Mouse (Mus musculus) forebrain, postnatal 0 days (tissue): ENCODE data around the gene Rassf3. TPM values are rescaled to one million over a fixed set of nuclear protein-coding genes. Genes with fewer than 3 reads are reported as not detected.
A peak's percentile ranks its signal among the peaks of the same experiment; 100 is the strongest.

Experiments used
- ATAC-seq: fragments of 200-750 bp; cut with Nextera tagmentation; 2 replicates; pipeline ENCODE4 v1.8.0; 2017; ENCODE audit warnings: mild to moderate bottlenecking, moderate library complexity
- DNase-seq: peaks from one replicate; pipeline ENCODE4 v3.0.0-alpha.2; 2015
- H3K27ac ChIP-seq: fragments of 300-500 bp; sonication (generic); 2 replicates; pipeline ENCODE4 v1.5.1; 2014; ENCODE audit warnings: low read depth, mild to moderate bottlenecking, antibody characterized with exemption, low read length, moderate library complexity, mixed read lengths
- H3K27me3 ChIP-seq: fragments of 300-500 bp; sonication (generic); 2 replicates; pipeline ENCODE4 v1.6.1; 2014; ENCODE audit warnings: mild to moderate bottlenecking, low read length, mixed read lengths; ENCODE audit not compliant: insufficient read depth
- H3K36me3 ChIP-seq: fragments of 300-500 bp; sonication (generic); 2 replicates; pipeline ENCODE4 v1.6.1; 2014; ENCODE audit warnings: mild to moderate bottlenecking, moderate library complexity; ENCODE audit not compliant: insufficient read depth
- H3K4me1 ChIP-seq: fragments of 300-500 bp; sonication (generic); 2 replicates; pipeline ENCODE4 v1.6.1; 2014; ENCODE audit warnings: antibody characterized with exemption; ENCODE audit not compliant: insufficient read depth
- H3K4me2 ChIP-seq: fragments of 300-500 bp; sonication (generic); 2 replicates; pipeline ENCODE4 v1.6.1; 2014; ENCODE audit warnings: low read depth, mild to moderate bottlenecking, moderate library complexity
- H3K4me3 ChIP-seq: fragments of 300-500 bp; sonication (generic); 2 replicates; pipeline ENCODE4 v1.5.1; 2014; ENCODE audit warnings: low read depth, low read length, mixed read lengths
- H3K9ac ChIP-seq: fragments of 300-500 bp; sonication (generic); 2 replicates; pipeline ENCODE4 v1.6.1; 2014; ENCODE audit warnings: mild to moderate bottlenecking
- H3K9me3 ChIP-seq: fragments of 300-500 bp; sonication (generic); 2 replicates; pipeline ENCODE4 v1.6.1; 2016; ENCODE audit warnings: low read length
- CTCF ChIP-seq: sonication (generic); IDR thresholded peaks from 2 replicates; pipeline ENCODE4 v1.5.1; 2016; ENCODE audit warnings: antibody characterized with exemption, control low read depth, low read depth
- WGBS: fragments of 180-500 bp; shearing (Covaris S2); extraction: QIAGEN DNeasy Blood & Tissue Kit; methylation state at CpG from one replicate; pipeline ENCODE4 v1.1.7; 2014; 5-methylcytosine and 5-hydroxymethylcytosine counted together
- polyA plus RNA-seq: library from polyadenylated mRNA; unstranded; fragments of >200 nt; fragmentation: Nextera tagmentation; extraction: Ambion mirVana; gene quantifications from 2 replicates; pipeline ENCODE4 v1.2.1, GENCODE M21; 2015
- total RNA-seq: library from RNA; depleted of rRNA; stranded (reverse); fragments of >200 nt; gene quantifications from 2 replicates; pipeline ENCODE4 v1.2.3, GENCODE M21; 2014

The Rassf3 gene
- total and polyA plus RNA-seq, 2 experiments from 2014 or later, result 3.2 to 5.0 TPM

GRCm38 (mm10) chr10:121436693-121437092 is 39.5 kb downstream of the Rassf3 start:
- Histone ChIP-seq H3K4me1 (no peaks in the 10 kb centered on the region), H3K4me2 (no peak overlapping the region), H3K36me3 (no peaks in the 10 kb centered on the region), H3K27me3 (no peaks in the 10 kb centered on the region), H3K27ac (no peak overlapping the region), H3K4me3 (no peak overlapping the region), H3K9ac (no peak overlapping the region), H3K9me3 (no peaks in the 10 kb centered on the region)
- ATAC-seq (no peak), DNase-seq (no peak)
- WGBS, result 76% methylated on average over 4 of the region's 4 CpGs
- TF ChIP-seq CTCF, result no peak

GRCm38 (mm10) chr10:121436258-121436645 is 39.9 kb downstream of the Rassf3 start:
- Histone ChIP-seq H3K36me3 (no peaks in the 10 kb centered on the region), H3K27ac (no peak overlapping the region), H3K9ac (no peak overlapping the region), H3K9me3 (no peaks in the 10 kb centered on the region), H3K27me3 (no peaks in the 10 kb centered on the region), H3K4me1 (no peaks in the 10 kb centered on the region), H3K4me2 (no peak overlapping the region), H3K4me3 (no peak overlapping the region)
- WGBS, result 76% methylated on average over 8 of the region's 8 CpGs
- TF ChIP-seq CTCF, result no peak
- ATAC-seq, result no peak
- no peak for DNase-seq

- no peak for ATAC-seq
- no peak for TF ChIP-seq CTCF
- H3K27me3 ChIP-seq, result no peaks in the 10 kb centered on the region
- no peak overlapping the region for H3K4me2 ChIP-seq
- H3K9me3 ChIP-seq, result no peaks in the 10 kb centered on the region
- no peak for DNase-seq
- H3K9ac ChIP-seq, result no peak overlapping the region
- no peaks in the 10 kb centered on the region for H3K36me3 ChIP-seq
- H3K4me3 ChIP-seq, result no peak overlapping the region
- WGBS, result 83% methylated on average over 28 of the region's 28 CpGs
- no peaks in the 10 kb centered on the region for H3K4me1 ChIP-seq
- H3K27ac ChIP-seq, result no peak overlapping the region
Measured at GRCm38 (mm10) chr10:121435546-121436257, 40.4 kb downstream of the Rassf3 start.

GRCm38 (mm10) chr10:121434441-121435103 is 41.6 kb downstream of the Rassf3 start:
- no peak overlapping the region for H3K4me3 ChIP-seq
- WGBS, result 83% methylated on average over 15 of the region's 15 CpGs
- peaks cover 4% of the 10 kb centered on the region; the same call in 1 of the 2 replicates for H3K4me1 ChIP-seq
- H3K4me2 ChIP-seq, result no peak overlapping the region
- H3K36me3 ChIP-seq, result no peaks in the 10 kb centered on the region
- DNase-seq (no peak), ATAC-seq (no peak)
- TF ChIP-seq CTCF, result no peak
- H3K27me3 ChIP-seq, result no peaks in the 10 kb centered on the region
- no peak overlapping the region for H3K9ac ChIP-seq
- H3K27ac ChIP-seq, result no peak overlapping the region
- H3K9me3 ChIP-seq, result no peaks in the 10 kb centered on the region

- no peaks in the 10 kb centered on the region for H3K27me3 ChIP-seq
- no peak overlapping the region for H3K9ac ChIP-seq
- no peak overlapping the region for H3K4me2 ChIP-seq
- H3K27ac ChIP-seq, result peak overlapping the region; percentile 48
- H3K4me3 ChIP-seq, result no peak overlapping the region
- DNase-seq, result peak; percentile 35
- H3K4me1 ChIP-seq, result peaks cover 4% of the 10 kb centered on the region; the same call in 1 of the 2 replicates
- TF ChIP-seq CTCF, result peak; percentile 13; the same call in 1 of the 2 replicates
- WGBS, result 15% methylated on average over 16 of the region's 16 CpGs
- H3K9me3 ChIP-seq, result no peaks in the 10 kb centered on the region
- no peaks in the 10 kb centered on the region for H3K36me3 ChIP-seq
- ATAC-seq, result 0 out of 2 replicates have a peak, but pooled peaks have one; percentile 30
Measured at GRCm38 (mm10) chr10:121432635-121433280, 43.4 kb downstream of the Rassf3 start.

GRCm38 (mm10) chr10:121432041-121432634 is 44.0 kb downstream of the Rassf3 start:
- DNase-seq, result peak; percentile 26
- Histone ChIP-seq H3K9ac (no peak overlapping the region), H3K4me2 (no peak overlapping the region), H3K27me3 (no peaks in the 10 kb centered on the region), H3K27ac (peak overlapping the region; percentile 48; the same call in 1 of the 2 replicates), H3K36me3 (no peaks in the 10 kb centered on the region), H3K9me3 (no peaks in the 10 kb centered on the region), H3K4me3 (no peak overlapping the region), H3K4me1 (peaks cover 4% of the 10 kb centered on the region; the same call in 1 of the 2 replicates)
- TF ChIP-seq CTCF, result no peak
- peak; percentile 47 for ATAC-seq
- 39% methylated on average over 12 of the region's 12 CpGs for WGBS
